Mouse (Mus musculus): ENCODE measurements at regions not wholly inside any gene's neighbourhood (a gene's known extent, or its start where the extent isn't known, plus 50 kb on each side); places are given as distances from the start of the nearest gene placed in this dataset.
A peak's percentile ranks its signal among the peaks of the same experiment; 100 is the strongest.

GRCm38 (mm10) chr3:130794142-130794925, 64.1 kb upstream of the Rpl34 start:
- WGBS = 45% methylated on average over 13 of the region's 13 CpGs
- Histone ChIP-seq H3K27me3 (replicated peaks; ENCODE audit: control insufficient read depth, insufficient read depth, low read length) (no peaks in the 10 kb centered on the region), H3K36me3 (ENCODE audit: control insufficient read depth, insufficient read depth) (no peaks in the 10 kb centered on the region), H3K4me1 (replicated peaks; ENCODE audit: control insufficient read depth, insufficient read depth, low read length) (no peaks in the 10 kb centered on the region), H3K4me3 (ENCODE audit: low read depth, low read length) (no peak overlapping the region), H3K27ac (ENCODE audit: low read depth, low read length) (no peak overlapping the region), H3K9ac (ENCODE audit: low read depth, low read length) (no peak overlapping the region), H3K4me2 (replicated peaks; ENCODE audit: low read depth) (no peak overlapping the region), H3K9me3 (ENCODE audit: control insufficient read depth) (no peaks in the 10 kb centered on the region)
- peak; percentile 50 for TF ChIP-seq CTCF (IDR thresholded peaks at IDR 0.05; ENCODE audit: low read depth)
- ATAC-seq = no peak

- H3K27ac ChIP-seq (ENCODE audit: low read depth, low read length) = no peak overlapping the region
- H3K4me3 ChIP-seq (ENCODE audit: low read depth, low read length) = no peak overlapping the region
- no peak overlapping the region for H3K9ac ChIP-seq (ENCODE audit: low read depth, low read length)
- no peaks in the 10 kb centered on the region for H3K27me3 ChIP-seq (replicated peaks; ENCODE audit: control insufficient read depth, insufficient read depth, low read length)
- TF ChIP-seq CTCF (IDR thresholded peaks at IDR 0.05; ENCODE audit: low read depth) = no peak
- no peaks in the 10 kb centered on the region for H3K36me3 ChIP-seq (ENCODE audit: control insufficient read depth, insufficient read depth)
- 81% methylated on average over 11 of the region's 11 CpGs for WGBS
- H3K9me3 ChIP-seq (ENCODE audit: control insufficient read depth) = no peaks in the 10 kb centered on the region
- ATAC-seq = no peak
- H3K4me2 ChIP-seq (replicated peaks; ENCODE audit: low read depth) = no peak overlapping the region
- H3K4me1 ChIP-seq (replicated peaks; ENCODE audit: control insufficient read depth, insufficient read depth, low read length) = no peaks in the 10 kb centered on the region
These were observed 50.6 kb upstream of the Rpl34 start for GRCm38 (mm10) chr3:130780706-130781240.

All from intestine, postnatal 0 days (tissue).